Mouse (Mus musculus) adrenal gland, postnatal 25 days (tissue): ENCODE data around the gene Dna2. TPM values are rescaled to one million over a fixed set of nuclear protein-coding genes. Genes with fewer than 3 reads are reported as not detected.

ENCODE experiments used
- DNase-seq: peaks from one replicate; pipeline ENCODE4 v3.0.0; 2021; ENCODE audit warnings: mixed read lengths
- total RNA-seq: library from RNA; stranded (reverse); gene quantifications from 2 replicates; pipeline ENCODE4 v1.2.3, GENCODE M21; 2021

The Dna2 gene
- total RNA-seq, 1 experiment from 2014 or later: 2.2 TPM

- peak; percentile 86 for DNase-seq
Measured at GRCm38 (mm10) chr10:62980039-62980954, 33.5 kb downstream of the Dna2 start, which contains the start of gene Rufy2. Gene Rufy2, plus strand, starts transcription at chr10:62980223.

GRCm38 (mm10) chr10:62984072-62984471, 37.2 kb downstream of the Dna2 start:
- no peak for DNase-seq

DNA sequence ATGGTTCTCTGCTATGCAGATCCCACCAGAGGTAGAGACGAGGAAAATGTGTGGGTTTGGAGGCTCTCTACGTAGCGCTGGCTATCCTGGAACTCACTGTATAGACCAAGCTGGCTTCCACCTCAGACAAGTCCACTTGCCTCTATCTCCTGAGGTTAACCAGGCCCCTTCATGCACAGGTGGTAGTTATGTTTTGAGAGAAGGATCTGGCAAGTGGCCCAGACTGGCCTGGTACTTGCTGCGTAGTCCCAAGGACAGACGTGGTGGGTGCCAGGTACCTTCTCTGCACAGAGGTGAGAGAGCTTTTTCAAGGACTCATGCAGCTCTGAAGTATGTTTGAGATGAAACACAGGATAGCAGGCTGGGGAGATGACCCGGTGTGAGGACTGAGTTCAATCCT, 37.7 kb downstream of the Dna2 start:
- DNase-seq: no peak

GRCm38 (mm10) chr10:62987341-62987740, 40.5 kb downstream of the Dna2 start:
- no peak for DNase-seq

GRCm38 (mm10) chr10:62990636-62991035, 43.8 kb downstream of the Dna2 start:
- DNase-seq: no peak

GRCm38 (mm10) chr10:62993991-62994390, 47.2 kb downstream of the Dna2 start:
- no peak for DNase-seq

- no peak for DNase-seq
Measured at GRCm38 (mm10) chr10:63000584-63000983, 53.8 kb downstream of the Dna2 start.

DNA sequence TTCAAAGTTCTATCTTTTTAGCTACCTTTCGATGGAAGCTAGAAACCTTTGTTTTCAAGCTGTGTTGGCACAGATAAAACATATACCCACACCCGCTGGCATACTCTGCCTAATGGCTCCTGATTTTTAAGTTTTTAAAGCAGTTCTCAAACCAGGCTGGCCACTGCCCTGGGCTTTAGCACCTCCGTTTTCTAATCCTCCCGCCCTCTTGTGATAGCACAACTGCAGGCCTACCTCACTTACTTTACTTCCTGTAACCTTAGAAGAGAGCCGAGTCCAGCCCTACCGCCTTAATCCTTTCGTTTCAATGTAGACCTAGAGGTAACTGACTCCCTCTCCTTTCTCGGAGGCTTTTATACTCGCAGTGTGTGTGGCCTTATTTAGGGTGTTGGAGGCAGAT, 56.4 kb downstream of the Dna2 start:
- no peak for DNase-seq

- no peak for DNase-seq
Measured at GRCm38 (mm10) chr10:63004556-63004955, 57.7 kb downstream of the Dna2 start.

GRCm38 (mm10) chr10:63008193-63008592, 61.4 kb downstream of the Dna2 start:
- DNase-seq: no peak

- DNase-seq: no peak
Measured at GRCm38 (mm10) chr10:63010268-63010667, 63.4 kb downstream of the Dna2 start.

DNA sequence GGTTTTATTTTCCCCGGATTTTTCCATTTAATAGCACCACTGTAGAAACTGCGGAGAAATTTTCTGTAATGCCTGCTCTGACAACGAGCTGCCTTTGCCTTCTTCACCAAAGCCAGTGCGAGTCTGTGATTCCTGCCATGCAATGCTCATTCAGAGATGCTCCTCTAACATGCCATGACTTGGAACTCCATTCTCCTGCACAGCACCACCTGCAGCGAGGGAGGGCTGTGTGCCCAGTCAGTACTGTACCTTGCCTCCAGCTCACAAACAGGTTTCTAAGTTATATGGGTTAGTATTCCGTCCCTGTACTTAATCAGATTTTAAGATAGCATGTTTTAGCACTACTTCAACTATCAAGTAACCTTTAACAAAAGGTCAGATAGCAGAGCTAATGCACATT, 64.7 kb downstream of the Dna2 start:
- DNase-seq: no peak

DNA sequence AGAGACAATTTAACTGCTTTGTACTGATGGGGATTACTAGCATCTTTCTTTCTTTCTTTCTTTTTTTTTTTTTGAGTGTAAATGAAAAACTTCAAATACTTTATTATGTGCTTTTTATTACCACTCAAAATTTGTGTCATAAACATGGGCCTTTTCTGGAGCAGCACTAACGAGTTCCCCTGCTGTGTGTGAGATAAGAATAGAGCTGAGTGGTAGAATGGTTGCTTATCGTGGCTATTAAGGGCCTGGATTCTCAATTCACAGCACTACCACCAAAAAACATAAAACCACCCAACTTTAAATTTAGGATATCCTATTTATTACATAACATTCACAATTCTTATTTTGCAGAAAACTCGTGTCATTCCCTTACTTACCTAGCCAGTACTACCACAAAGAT, 66.7 kb downstream of the Dna2 start:
- DNase-seq: no peak

DNA sequence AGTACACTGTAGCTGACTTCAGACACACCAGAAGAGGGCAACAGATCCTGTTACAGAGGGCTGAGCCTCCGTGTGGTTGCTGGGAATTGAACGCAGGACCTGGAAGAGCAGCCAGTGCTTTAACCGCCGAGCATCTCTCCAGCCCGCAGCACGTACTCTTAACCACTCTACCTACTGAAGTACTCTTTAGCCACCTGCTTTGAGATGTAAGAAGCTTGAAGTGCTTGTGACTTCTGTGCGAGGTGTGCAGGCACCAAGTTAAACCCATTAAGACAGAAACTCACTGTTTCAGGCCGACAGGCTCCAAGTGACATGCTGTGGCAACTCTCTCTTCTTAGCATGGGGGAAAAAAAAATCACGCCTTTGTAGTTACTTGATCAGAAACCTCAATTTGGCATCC, 67.3 kb downstream of the Dna2 start:
- no peak for DNase-seq

DNA sequence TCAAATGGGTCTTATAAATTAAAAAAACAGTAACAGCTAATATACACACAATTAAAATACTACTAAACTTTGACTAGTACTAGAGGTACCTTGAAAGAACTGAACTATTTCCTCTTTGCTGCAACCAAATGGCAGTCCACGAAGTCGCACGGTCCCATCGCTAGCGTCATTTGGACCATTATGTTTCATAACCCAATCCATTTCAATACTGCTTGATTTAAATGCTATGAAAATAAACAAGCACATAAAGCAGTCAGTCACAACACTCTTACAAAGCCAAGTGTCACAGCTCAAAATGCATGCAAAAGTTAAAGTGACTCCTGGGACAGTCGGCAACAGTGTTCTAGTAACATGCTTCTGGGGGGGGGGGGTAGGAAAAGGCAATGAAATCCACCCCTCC, 72.5 kb downstream of the Dna2 start:
- no peak for DNase-seq

DNA sequence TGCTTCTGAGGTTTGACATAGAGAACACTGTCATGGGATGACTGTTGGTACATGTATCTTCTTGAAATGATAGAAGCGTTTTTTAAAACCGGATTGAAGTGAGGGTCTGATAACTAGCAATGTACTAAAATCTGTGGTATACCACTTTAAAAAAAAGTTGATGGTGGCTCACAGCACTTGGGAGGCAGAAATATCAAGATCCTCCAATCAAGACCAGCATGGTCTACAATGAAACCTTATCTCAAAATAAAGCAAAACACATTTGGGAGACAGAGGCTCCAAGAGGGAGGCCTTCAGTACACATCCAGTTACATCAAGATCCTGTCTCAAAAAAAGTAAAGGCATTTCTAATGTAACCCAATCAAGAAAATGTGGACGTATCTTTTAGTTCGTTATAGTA, 74.9 kb downstream of the Dna2 start:
- no peak for DNase-seq

DNA sequence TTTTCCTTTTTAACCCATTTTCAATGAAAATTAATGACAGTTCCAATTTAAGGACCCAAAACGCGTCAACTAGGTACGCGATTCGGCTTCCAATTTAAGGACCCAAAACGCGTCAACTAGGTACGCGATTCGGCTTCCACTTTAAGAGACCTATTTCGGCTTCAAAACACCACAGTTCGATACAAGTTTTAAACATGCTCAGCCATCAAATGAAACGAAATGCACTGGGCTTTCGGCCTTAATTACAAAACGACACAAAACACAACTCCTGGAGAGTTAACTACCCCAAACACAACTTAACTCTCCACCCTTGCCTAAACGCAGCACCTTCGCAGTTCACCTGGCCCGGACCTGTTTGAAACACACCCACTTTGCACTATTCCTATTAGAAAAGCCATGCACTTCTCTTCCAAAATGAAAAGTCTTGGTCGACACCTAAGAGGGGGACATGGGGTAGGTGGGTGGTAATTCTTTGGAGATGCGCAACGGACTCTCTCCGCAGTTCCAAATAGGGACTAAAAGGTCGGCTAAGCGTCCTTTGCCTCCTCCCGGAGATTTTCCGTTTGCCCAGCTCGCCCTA, 75.8 kb downstream of the Dna2 start:
- DNase-seq: no peak

DNA sequence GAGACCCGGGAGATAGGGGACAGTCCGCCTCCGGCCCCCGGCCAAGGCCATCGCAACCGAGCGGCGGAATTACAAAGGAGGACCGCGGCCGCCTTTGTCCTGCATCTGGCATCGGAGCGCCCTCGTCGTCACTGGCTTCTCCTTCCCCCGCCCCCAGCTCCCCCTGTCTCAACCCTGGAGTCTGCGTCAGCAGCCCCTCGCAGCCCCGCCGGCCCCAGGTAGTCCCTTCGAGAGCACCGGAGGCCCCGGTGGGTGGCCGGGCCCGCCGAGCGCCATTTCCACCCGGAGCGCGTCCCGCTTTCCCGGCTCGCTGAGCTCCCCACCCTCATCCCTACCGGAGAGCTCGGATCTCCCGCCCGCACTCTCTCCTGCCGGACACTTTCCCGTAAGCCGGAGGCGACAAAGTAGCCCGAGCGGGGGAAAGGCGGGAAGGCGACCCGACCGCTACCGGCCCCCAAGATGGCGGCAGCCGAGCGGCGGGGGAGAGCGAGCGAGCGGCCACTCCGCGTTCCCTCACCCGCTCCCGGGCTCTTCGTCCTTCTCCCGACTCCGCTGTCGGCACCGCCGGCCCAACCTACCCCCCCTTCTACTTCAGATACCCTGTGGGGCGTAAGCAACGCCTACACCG, 76.4 kb downstream of the Dna2 start:
- peak; percentile 76 for DNase-seq

Other genes starting within 250 kb of the Dna2 start
- gene Stox1, start 220.9 kb upstream of the Dna2 start, total RNA-seq: 0.82 and 2.0 TPM in 2 replicates
- gene Ccar1, start 154.7 kb upstream of the Dna2 start, total RNA-seq: 65.3 and 69.8 TPM in 2 replicates
- gene Tet1, start 38.0 kb upstream of the Dna2 start, total RNA-seq: 6.6 and 7.4 TPM in 2 replicates
- 37.7 and 45.0 TPM in 2 replicates for gene Slc25a16, start 26.4 kb upstream of the Dna2 start, total RNA-seq
- gene Rufy2, start 33.2 kb downstream of the Dna2 start, total RNA-seq: 12.1 and 17.4 TPM in 2 replicates
- 55.2 and 55.8 TPM in 2 replicates for gene Hnrnph3, start 77.2 kb downstream of the Dna2 start, total RNA-seq
- 3.4 and 4.3 TPM in 2 replicates for gene Pbld2, start 77.3 kb downstream of the Dna2 start, total RNA-seq
- 1.8 and 5.3 TPM in 2 replicates for gene Pbld1, start 113.1 kb downstream of the Dna2 start, total RNA-seq
- gene Atoh7, start 152.6 kb downstream of the Dna2 start, total RNA-seq: not detected in 2 replicates